Mouse (Mus musculus): ENCODE data around the gene Ern1.

- TF ChIP-seq CTCF (IDR thresholded peaks at IDR 0.05; ENCODE audit: borderline replicate concordance, control insufficient read depth, extremely low read depth, insufficient read depth, low read length, poor library complexity) (no peak), POLR2A (IDR thresholded peaks at IDR 0.05; ENCODE audit: control insufficient read depth, extremely low read depth, insufficient read depth, low read length, poor library complexity) (no peak)
Measured at GRCm38 (mm10) chr11:106458540-106458939, 29.1 kb downstream of the Ern1 start.

Measured in thymus, adult 2 months (tissue).